ENCODE assay signal across 8 mouse cellular contexts in the genomic region with DNA sequence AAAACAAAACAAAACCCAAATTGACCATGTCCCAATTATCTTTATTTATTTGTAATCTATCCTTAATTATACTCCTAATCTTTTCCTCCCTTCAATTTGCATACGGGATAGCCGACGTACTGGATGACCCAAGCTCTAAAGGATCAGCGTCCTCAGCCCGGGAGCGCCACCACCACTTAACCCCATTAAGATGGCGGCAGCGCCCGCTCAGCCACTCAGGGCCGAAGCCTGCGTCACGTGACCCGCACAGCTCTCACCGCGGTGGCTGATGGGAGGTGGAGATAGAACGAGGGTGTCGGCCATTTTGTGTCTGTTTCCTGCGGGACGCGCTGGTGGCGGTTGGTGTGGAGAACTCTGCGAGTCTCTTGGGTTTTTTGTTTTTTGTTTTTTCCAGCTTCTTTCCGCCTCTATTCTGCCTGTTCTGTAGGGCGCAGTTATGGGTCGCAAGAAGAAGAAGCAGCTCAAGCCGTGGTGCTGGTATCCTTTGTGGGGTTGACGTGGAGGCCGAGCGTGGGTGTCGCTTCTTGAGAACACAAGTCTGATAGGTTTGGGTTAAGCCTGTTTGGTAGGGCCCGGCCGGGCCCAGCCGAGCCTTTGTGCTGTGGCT. TPM values are rescaled to one million over a fixed set of nuclear protein-coding genes. Genes with fewer than 3 reads are reported as not detected.
DNase-seq lines count a peak whose midpoint lies in the region; ATAC-seq and TF ChIP-seq lines count a peak whose summit lies in the region.

A gene (plus strand): TSS at position 261 of the 607 bp plus-strand sequence.

- peaks cover 2 to 3% of the 10 kb centered on the region in 2 experiments; a peak in 1 of 4 replicates for H3K4me1 ChIP-seq in ES-E14 (ENCODE audit: control insufficient read depth in 2 of 2, insufficient read depth in 2 of 2, low read length in 2 of 2, poor library complexity in 1 of 2)
- peaks cover 42% of the 10 kb centered on the region for H3K4me1 ChIP-seq in forebrain, embryonic 15.5 days
- peaks cover 9% of the 10 kb centered on the region; the same call in 1 of the 2 replicates for H3K4me1 ChIP-seq in lung, adult 2 months (ENCODE audit: control insufficient read depth, insufficient read depth, low read length)

- DNase-seq in ES-E14 (ENCODE audit: low read depth, low spot score), result peak; percentile 95
- peak; percentile 96 for DNase-seq in cerebellum, adult 11-12 months
- DNase-seq in heart, postnatal 25 days (ENCODE audit: low spot score), result peak; percentile 95
- peak; percentile 96 to 99 for DNase-seq in layer of hippocampus, adult 18-20 months (ENCODE audit: low spot score in 2 of 2)
- DNase-seq in lung, adult 2 months, result peak; percentile 96
- DNase-seq in thymus, adult 18-20 months, result peak; percentile 96

- H3K27ac ChIP-seq in ES-E14 (ENCODE audit: insufficient read depth, low read depth, low read length, poor library complexity, severe bottlenecking), result peak within 1 kb of the TSS; percentile 85
- peak within 1 kb of the TSS; percentile 88 for H3K27ac ChIP-seq in forebrain, embryonic 15.5 days (replicated peaks)

- ATAC-seq in forebrain, embryonic 15.5 days (replicated peaks), result peak; percentile 97
- peak; percentile 97 for ATAC-seq in neutrophil, adult 5-6 weeks (ENCODE audit: extremely low read depth, insufficient number of reproducible peaks, low FRiP score, poor library complexity, severe bottlenecking)

- TF ChIP-seq CTCF in lung, adult 2 months (IDR thresholded peaks at IDR 0.05; ENCODE audit: insufficient read depth, low read length), result no peak

- peaks cover 15% of the 10 kb centered on the region for H3K36me3 ChIP-seq in ES-E14 (ENCODE audit: control insufficient read depth, insufficient read depth, low read length, poor library complexity, severe bottlenecking)
- peaks cover 9% of the 10 kb centered on the region for H3K36me3 ChIP-seq in forebrain, embryonic 15.5 days

- intact Hi-C loops in heart, postnatal 25 days (cut with DNase I), result no loop called here

- H3K9ac ChIP-seq in ES-E14 (ENCODE audit: insufficient read depth, low read depth, low read length, poor library complexity, severe bottlenecking), result peak within 1 kb of the TSS; percentile 100
- H3K9ac ChIP-seq in forebrain, embryonic 15.5 days (replicated peaks), result peak within 1 kb of the TSS; percentile 89

- H3K4me3 ChIP-seq in ES-E14 (ENCODE audit: insufficient read depth in 1 of 2, low read depth in 1 of 2, low read length in 2 of 2, poor library complexity in 1 of 2, severe bottlenecking in 1 of 2), result peak within 1 kb of the TSS; percentile 87 to 99
- peak within 1 kb of the TSS; percentile 89 for H3K4me3 ChIP-seq in forebrain, embryonic 15.5 days
- peak within 1 kb of the TSS; percentile 88 for H3K4me3 ChIP-seq in lung, adult 2 months (replicated peaks; ENCODE audit: extremely low read depth, low read depth, low read length)

- no peaks in the 10 kb centered on the region for H3K9me3 ChIP-seq in ES-E14 (ENCODE audit: control insufficient read depth, insufficient read depth, low read depth, low read length)
- no peaks in the 10 kb centered on the region for H3K9me3 ChIP-seq in forebrain, embryonic 15.5 days

- WGBS in forebrain, embryonic 15.5 days, result under 1% methylated on average over 33 of the region's 33 CpGs
- WGBS in lung, adult 2 months, result under 1% methylated on average over 33 of the region's 33 CpGs

- TF ChIP-seq POLR2A in lung, adult 2 months (IDR thresholded peaks at IDR 0.05; ENCODE audit: borderline replicate concordance, extremely low read depth, low read depth, low read length), result peak; percentile 98

- H3K4me2 ChIP-seq in forebrain, embryonic 15.5 days (replicated peaks), result peak within 1 kb of the TSS; percentile 73

- in situ Hi-C loops in ES-E14 (cut with MboI; ENCODE audit: low sequenced_read_pairs in 2 of 2, unreplicated experiment in 2 of 2), result no loop called here

- no peaks in the 10 kb centered on the region for H3K27me3 ChIP-seq in forebrain, embryonic 15.5 days

TF ChIP-seq in ES-E14, 5 proteins besides CTCF, POLR2A, EP300 and RAD21:
- TF ChIP-seq HCFC1 (IDR thresholded peaks at IDR 0.05; ENCODE audit: borderline replicate concordance, insufficient read depth, low read length) (peak; percentile 64), ZNF384 (IDR thresholded peaks at IDR 0.05; ENCODE audit: low read depth, low read length) (no peak)

RNA-seq across cellular contexts. Expression of the gene that starts here (rescaled TPM):
- 177 and 201 TPM in 2 replicates for total RNA-seq in ES-E14 (2012; rRNA removed)
- polyA plus RNA-seq in forebrain, embryonic 15.5 days (2015; fragmentation: Nextera tagmentation; extraction: Ambion mirVana), result 231 and 236 TPM in 2 replicates
- 10 to 100 TPM; 68.5 to 79.5 TPM for total RNA-seq in heart, postnatal 25 days (2021)
- total RNA-seq in layer of hippocampus, adult 18-20 months (2021), result 100 to 1,000 TPM; 133 to 146 TPM
- polyA plus RNA-seq in lung, adult 2 months (2012; rRNA removed), result 72.8 and 104 TPM in 2 replicates
- total RNA-seq in neutrophil, adult 5-6 weeks (2017), result 257 and 303 TPM in 2 replicates

Comparison
In these comparisons a context has a peak if more than half of its experiments do, and no peak if none do; other contexts are left out.
1. Peak in every context shown above with its lines: DNase-seq, ATAC-seq, H3K4me3 ChIP-seq and H3K27ac ChIP-seq.